Mouse (Mus musculus) forebrain, embryonic 15.5 days (tissue): ENCODE data around the gene Neurl2. TPM values are rescaled to one million over a fixed set of nuclear protein-coding genes. Genes with fewer than 3 reads are reported as not detected.
"Not testable (repeated sequence)": the region's sequence is repeated elsewhere in the genome, so short reads cannot be mapped to it uniquely, and the experiment has no call there.

Source experiments
- ATAC-seq: fragments of 200-750 bp; cut with Nextera tagmentation; replicated peaks from 2 replicates; pipeline ENCODE4 v1.8.0; 2017; ENCODE audit warnings: mild to moderate bottlenecking, moderate TSS enrichment, moderate library complexity
- H3K27ac ChIP-seq: fragments of 300-500 bp; sonication (generic); replicated peaks from 2 replicates; pipeline ENCODE4 v1.5.1; 2015; ENCODE audit warnings: mild to moderate bottlenecking, inconsistent platforms
- H3K27me3 ChIP-seq: fragments of 300-500 bp; sonication (generic); 2 replicates; pipeline ENCODE4 v1.6.1; 2015; ENCODE audit warnings: inconsistent platforms
- H3K36me3 ChIP-seq: fragments of 300-500 bp; sonication (generic); 2 replicates; pipeline ENCODE4 v1.6.1; 2015; ENCODE audit warnings: mild to moderate bottlenecking, inconsistent platforms
- H3K4me1 ChIP-seq: fragments of 300-500 bp; sonication (generic); 2 replicates; pipeline ENCODE4 v1.6.1; 2015; ENCODE audit warnings: inconsistent platforms
- H3K4me2 ChIP-seq: fragments of 300-500 bp; sonication (generic); replicated peaks from 2 replicates; pipeline ENCODE4 v1.6.1; 2015; ENCODE audit warnings: mild to moderate bottlenecking, inconsistent platforms
- H3K4me3 ChIP-seq: fragments of 300-500 bp; sonication (generic); 2 replicates; pipeline ENCODE4 v1.5.1; 2015; ENCODE audit warnings: mild to moderate bottlenecking, inconsistent platforms
- H3K9ac ChIP-seq: fragments of 300-500 bp; sonication (generic); replicated peaks from 2 replicates; pipeline ENCODE4 v1.6.1; 2015; ENCODE audit warnings: mild to moderate bottlenecking, inconsistent platforms
- H3K9me3 ChIP-seq: fragments of 300-500 bp; sonication (generic); 2 replicates; pipeline ENCODE4 v1.6.1; 2016; ENCODE audit warnings: inconsistent platforms
- WGBS: fragments of 180-500 bp; shearing (Covaris S2); methylation state at CpG from one replicate; pipeline ENCODE4 v1.1.7; 2015; ENCODE audit warnings: mixed read lengths; 5-methylcytosine and 5-hydroxymethylcytosine counted together
- polyA plus RNA-seq: library from polyadenylated mRNA; unstranded; fragments of >200 nt; fragmentation: Nextera tagmentation; extraction: Ambion mirVana; gene quantifications from 2 replicates; pipeline ENCODE4 v1.2.1, GENCODE M21; 2015

Gene Neurl2
- 5.6 and 6.5 TPM in 2 replicates for polyA plus RNA-seq

DNA sequence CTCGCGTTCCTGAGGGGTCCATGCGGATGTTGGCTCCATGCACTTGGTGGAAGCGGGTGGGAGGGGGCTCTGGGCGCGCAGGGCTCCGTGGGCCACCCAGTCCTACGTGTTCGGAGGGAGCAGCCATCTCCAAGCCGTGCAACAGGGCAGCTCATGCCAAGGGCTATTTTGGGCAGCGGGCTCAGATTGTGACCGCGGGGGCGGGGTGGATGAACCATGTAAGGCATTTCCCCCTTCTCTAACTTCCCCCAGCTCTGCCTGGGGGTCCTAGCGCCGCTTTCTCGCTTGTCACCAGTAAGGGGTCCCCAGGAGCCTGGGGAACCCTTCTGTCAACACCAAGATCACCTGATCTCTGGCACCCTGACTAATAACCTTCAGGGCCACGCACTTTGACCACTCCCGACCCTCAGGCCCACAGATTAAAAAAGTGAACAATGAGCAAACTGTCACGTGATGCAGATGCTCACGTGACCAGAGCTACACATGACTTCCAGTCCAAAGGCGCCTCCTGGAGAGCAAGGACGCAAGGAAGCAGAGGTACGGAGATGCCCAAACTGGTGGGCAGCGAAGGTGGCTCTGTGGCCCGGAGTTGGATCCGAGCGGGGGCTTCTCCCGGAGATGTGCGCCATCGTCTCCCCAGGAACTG, at the start of gene Neurl2:
Gene Neurl2 (minus strand): TSS at position 143 of the 646 bp plus-strand sequence.
- H3K9me3 ChIP-seq, result no peaks in the 10 kb centered on the region
- H3K4me2 ChIP-seq, result peak within 1 kb of the TSS; percentile 100
- ATAC-seq, result peak; percentile 65
- peaks cover 23% of the 10 kb centered on the region for H3K4me1 ChIP-seq
- peaks cover 9% of the 10 kb centered on the region for H3K36me3 ChIP-seq
- peak within 1 kb of the TSS; percentile 81 for H3K4me3 ChIP-seq
- peak within 1 kb of the TSS; percentile 73 for H3K9ac ChIP-seq
- H3K27me3 ChIP-seq, result no peaks in the 10 kb centered on the region
- under 1% methylated on average over 31 of the region's 31 CpGs for WGBS
- peak within 1 kb of the TSS; percentile 82 for H3K27ac ChIP-seq

- Histone ChIP-seq H3K4me3 (no peak overlapping the region), H3K27me3 (no peaks in the 10 kb centered on the region), H3K4me2 (no peak overlapping the region), H3K4me1 (peaks cover 33% of the 10 kb centered on the region), H3K9ac (0 out of 2 replicates have a peak overlapping the region, but pooled peaks have one; percentile 3), H3K27ac (no peak overlapping the region; the same call in 1 of the 2 replicates), H3K9me3 (no peaks in the 10 kb centered on the region), H3K36me3 (peaks cover 49% of the 10 kb centered on the region)
- no peak for ATAC-seq
- WGBS, result 35% methylated on average over 9 of the region's 9 CpGs
Measured at GRCm38 (mm10) chr2:164882619-164883018, 49.4 kb upstream of the Neurl2 start.

DNA sequence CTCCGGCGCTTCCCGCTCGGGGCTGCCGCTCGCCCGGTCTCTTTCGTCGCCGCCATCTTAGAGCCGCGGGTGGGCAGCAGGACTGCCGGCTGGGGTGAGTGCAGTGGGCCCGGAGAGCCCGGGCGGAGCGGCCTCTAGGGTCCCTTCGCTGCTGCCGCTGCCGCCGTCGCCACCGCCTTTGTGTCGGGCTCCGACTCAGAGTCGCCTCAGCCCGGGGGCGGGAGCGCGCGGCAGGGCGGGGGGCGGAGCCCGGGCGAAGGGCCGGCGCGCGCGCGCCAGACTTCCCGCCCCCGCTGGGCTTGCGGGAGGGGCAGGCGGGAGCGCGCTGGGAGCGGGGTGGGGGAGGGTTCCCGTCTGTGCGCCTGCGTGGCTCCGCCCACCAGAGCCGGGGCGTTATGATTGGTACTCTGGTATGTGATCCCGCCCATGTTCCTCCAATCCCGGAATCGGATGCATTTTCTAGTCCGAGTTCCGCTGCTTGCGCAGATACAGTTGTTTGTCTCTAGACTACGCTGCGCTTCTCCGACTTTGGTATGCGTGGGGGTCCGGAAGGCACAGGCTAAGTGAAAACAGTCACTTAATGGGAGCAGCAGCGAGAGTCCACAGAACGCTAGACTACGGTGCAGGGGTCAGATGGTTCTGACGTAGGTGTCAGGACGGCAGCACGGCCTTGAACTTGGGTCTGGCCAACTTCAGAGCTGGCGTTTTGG, 46.5 kb upstream of the Neurl2 start:
- ATAC-seq, result peak; percentile 90
- Histone ChIP-seq H3K36me3 (peaks cover 20% of the 10 kb centered on the region), H3K9ac (peak overlapping the region; percentile 100), H3K27ac (peak overlapping the region; percentile 100), H3K27me3 (no peaks in the 10 kb centered on the region), H3K9me3 (no peaks in the 10 kb centered on the region), H3K4me1 (peaks cover 26% of the 10 kb centered on the region), H3K4me3 (peak overlapping the region; percentile 93), H3K4me2 (peak overlapping the region; percentile 97)
- under 1% methylated on average over 72 of the region's 72 CpGs for WGBS

GRCm38 (mm10) chr2:164879228-164879567, 45.9 kb upstream of the Neurl2 start, which contains the start of gene Pcif1:
Gene Pcif1, plus strand, starts transcription at chr2:164879304.
- peak within 1 kb of the TSS; percentile 97 for H3K4me2 ChIP-seq
- no peaks in the 10 kb centered on the region for H3K27me3 ChIP-seq
- peak within 1 kb of the TSS; percentile 100 for H3K9ac ChIP-seq
- peak within 1 kb of the TSS; percentile 100 for H3K27ac ChIP-seq
- peaks cover 26% of the 10 kb centered on the region for H3K4me1 ChIP-seq
- peak; percentile 88 for ATAC-seq
- H3K36me3 ChIP-seq, result peaks cover 16% of the 10 kb centered on the region
- H3K9me3 ChIP-seq, result no peaks in the 10 kb centered on the region
- under 1% methylated on average over 40 of the region's 40 CpGs for WGBS
- peak within 1 kb of the TSS; percentile 93 for H3K4me3 ChIP-seq

GRCm38 (mm10) chr2:164878509-164879227, 45.4 kb upstream of the Neurl2 start:
- 2% methylated on average over 28 of the region's 28 CpGs for WGBS
- peak overlapping the region; percentile 93 for H3K4me3 ChIP-seq
- peaks cover 11% of the 10 kb centered on the region for H3K36me3 ChIP-seq
- no peaks in the 10 kb centered on the region for H3K27me3 ChIP-seq
- H3K27ac ChIP-seq, result peak overlapping the region; percentile 100
- no peaks in the 10 kb centered on the region for H3K9me3 ChIP-seq
- peak overlapping the region; percentile 100 for H3K9ac ChIP-seq
- peak; percentile 47 for ATAC-seq
- peak overlapping the region; percentile 97 for H3K4me2 ChIP-seq
- peaks cover 26% of the 10 kb centered on the region for H3K4me1 ChIP-seq

DNA sequence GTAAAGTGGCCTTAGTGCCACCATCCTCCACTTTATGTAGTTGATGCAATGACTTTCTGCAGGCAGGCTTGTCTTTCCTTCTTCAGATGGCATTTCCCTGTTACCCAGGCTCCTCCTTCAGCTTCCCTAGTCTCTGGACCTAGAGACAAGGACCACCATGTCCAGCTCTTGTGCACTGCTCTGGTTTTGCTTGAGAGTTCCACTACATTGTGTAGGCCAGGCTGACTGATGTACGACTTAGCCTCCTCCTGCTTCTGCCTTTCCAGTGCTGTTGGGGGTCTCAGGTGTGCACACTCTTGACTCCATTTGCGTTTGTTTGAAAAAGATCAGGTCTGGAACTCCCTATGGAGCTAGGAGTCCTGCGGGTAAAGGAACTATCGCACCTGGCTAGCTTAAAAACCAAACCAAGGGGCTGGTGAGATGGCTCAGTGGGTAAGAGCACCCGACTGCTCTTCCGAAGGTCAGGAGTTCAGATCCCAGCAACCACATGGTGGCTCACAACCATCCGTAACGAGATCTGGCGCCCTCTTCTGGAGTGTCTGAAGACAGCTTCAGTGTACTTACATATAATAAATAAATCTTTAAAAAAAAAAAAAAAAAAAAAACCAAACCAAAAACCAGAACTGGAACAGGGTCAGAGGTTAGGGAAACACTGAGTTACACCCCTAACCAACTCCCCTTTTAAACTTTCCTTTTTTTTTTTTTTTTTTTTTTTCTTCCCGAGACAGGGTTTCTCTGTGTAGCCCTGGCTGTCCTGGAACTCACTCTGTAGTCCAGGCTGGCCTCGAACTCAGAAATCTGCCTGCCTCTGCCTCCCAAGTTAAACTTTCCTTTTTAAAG, 44.3 kb upstream of the Neurl2 start:
- H3K36me3 ChIP-seq, H3K9me3 ChIP-seq, H3K27me3 ChIP-seq, ATAC-seq, H3K9ac ChIP-seq: not testable (repeated sequence)
- WGBS, result 73% methylated on average over 11 of the region's 11 CpGs
- peak overlapping the region; percentile 93; the same call in 1 of the 2 replicates for H3K4me3 ChIP-seq
- peak overlapping the region; percentile 100; the same call in 1 of the 2 replicates for H3K27ac ChIP-seq
- peak overlapping the region; percentile 97; the same call in 1 of the 2 replicates for H3K4me2 ChIP-seq
- peaks cover 24% of the 10 kb centered on the region for H3K4me1 ChIP-seq

- not testable (repeated sequence) for H3K27me3 ChIP-seq, H3K4me3 ChIP-seq, H3K9me3 ChIP-seq, H3K4me2 ChIP-seq, H3K36me3 ChIP-seq, ATAC-seq, H3K27ac ChIP-seq, H3K9ac ChIP-seq
- H3K4me1 ChIP-seq, result peaks cover 16% of the 10 kb centered on the region
- 57% methylated on average over 2 of the region's 2 CpGs for WGBS
Measured at GRCm38 (mm10) chr2:164875648-164876047, 42.4 kb upstream of the Neurl2 start.

- Histone ChIP-seq H3K4me3 (no peak overlapping the region), H3K9ac (no peak overlapping the region), H3K27ac (no peak overlapping the region), H3K36me3 (no peaks in the 10 kb centered on the region), H3K4me2 (no peak overlapping the region), H3K27me3 (no peaks in the 10 kb centered on the region), H3K9me3 (no peaks in the 10 kb centered on the region), H3K4me1 (peaks cover 9% of the 10 kb centered on the region)
- no peak for ATAC-seq
- 45% methylated on average over 1 of the region's 1 CpGs for WGBS
Measured at GRCm38 (mm10) chr2:164874239-164874769, 41.0 kb upstream of the Neurl2 start.

DNA sequence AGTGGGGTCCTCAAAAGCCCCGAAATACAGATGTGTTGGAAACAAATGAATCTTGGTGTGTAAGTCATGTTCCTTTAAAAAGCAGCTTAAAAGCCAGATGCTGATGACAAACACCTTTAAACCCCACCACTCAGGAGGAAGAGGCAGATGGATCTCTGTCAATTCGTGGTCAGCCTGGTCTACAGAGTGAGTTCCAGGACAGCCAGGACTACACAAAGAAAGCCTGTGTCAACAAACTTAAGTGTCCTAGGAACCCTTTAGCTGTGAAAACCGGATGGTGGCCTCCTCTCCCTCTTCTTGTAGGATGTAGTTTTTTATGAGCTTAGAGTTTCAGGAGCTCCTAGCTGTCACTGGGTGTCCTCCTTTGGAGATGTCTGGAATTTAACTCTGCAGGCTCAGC, 40.4 kb upstream of the Neurl2 start:
- Histone ChIP-seq H3K27me3 (no peaks in the 10 kb centered on the region), H3K9ac (no peak overlapping the region), H3K4me2 (no peak overlapping the region), H3K27ac (no peak overlapping the region), H3K36me3 (no peaks in the 10 kb centered on the region), H3K4me3 (no peak overlapping the region), H3K9me3 (no peaks in the 10 kb centered on the region), H3K4me1 (peaks cover 7% of the 10 kb centered on the region)
- 76% methylated on average over 3 of the region's 3 CpGs for WGBS
- ATAC-seq, result no peak

DNA sequence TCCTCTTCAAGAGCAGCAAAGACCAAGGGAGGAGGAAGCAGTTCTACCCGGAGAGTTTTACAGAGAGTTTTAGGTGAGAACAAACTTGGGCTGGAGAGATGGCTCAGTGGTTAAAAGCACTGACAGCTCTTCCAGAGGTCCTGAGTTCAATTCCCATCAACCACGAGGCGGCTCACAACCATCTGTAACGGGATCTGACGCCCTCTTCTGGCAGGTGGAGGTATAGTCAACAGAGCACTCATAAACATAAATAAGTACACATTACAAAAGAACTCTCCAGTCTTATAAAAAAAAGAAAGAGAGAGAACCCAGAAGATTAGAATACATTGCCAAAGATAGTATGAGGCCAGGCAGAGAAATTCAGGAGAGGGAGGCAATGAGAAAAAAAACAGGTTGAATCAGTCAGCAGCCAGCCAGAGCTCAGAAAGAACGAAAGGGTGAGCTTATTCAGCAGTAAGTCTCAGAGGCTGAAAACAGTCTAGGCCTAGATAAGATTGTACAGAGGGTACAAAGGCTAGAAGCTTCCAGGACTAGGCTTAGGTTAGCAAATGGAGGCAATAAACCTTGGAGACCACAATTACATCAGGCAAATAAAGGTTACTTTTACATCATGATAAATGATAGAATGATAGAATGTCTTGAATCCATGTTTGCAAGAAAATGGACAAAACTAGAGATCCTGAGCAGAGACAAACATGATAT, 38.5 kb upstream of the Neurl2 start:
- H3K27ac ChIP-seq, result no peak overlapping the region
- no peaks in the 10 kb centered on the region for H3K9me3 ChIP-seq
- H3K4me1 ChIP-seq, result no peaks in the 10 kb centered on the region
- ATAC-seq, result no peak
- no peaks in the 10 kb centered on the region for H3K36me3 ChIP-seq
- no peak overlapping the region for H3K9ac ChIP-seq
- H3K4me2 ChIP-seq, result no peak overlapping the region
- no peaks in the 10 kb centered on the region for H3K27me3 ChIP-seq
- no peak overlapping the region for H3K4me3 ChIP-seq
- WGBS, result 58% methylated on average over 6 of the region's 6 CpGs

GRCm38 (mm10) chr2:164868491-164868890, 35.2 kb upstream of the Neurl2 start:
- no peak overlapping the region for H3K4me3 ChIP-seq
- H3K36me3 ChIP-seq, result no peaks in the 10 kb centered on the region
- no peaks in the 10 kb centered on the region for H3K4me1 ChIP-seq
- no peaks in the 10 kb centered on the region for H3K27me3 ChIP-seq
- no peaks in the 10 kb centered on the region for H3K9me3 ChIP-seq
- no peak overlapping the region for H3K4me2 ChIP-seq
- no peak overlapping the region for H3K9ac ChIP-seq
- H3K27ac ChIP-seq, result no peak overlapping the region
- no peak for ATAC-seq
- 83% methylated on average over 7 of the region's 7 CpGs for WGBS
